Mouse (Mus musculus) testis, postnatal 10 days (tissue): ENCODE measurements around the gene Atf2.
"Not testable (repeated sequence)": the region's sequence is repeated elsewhere in the genome, so short reads cannot be mapped to it uniquely, and the experiment has no call there.

Experiments
- DNase-seq: peaks from one replicate; pipeline ENCODE4 v3.0.0; 2021; ENCODE audit warnings: low spot score

Atf2 gene

DNA sequence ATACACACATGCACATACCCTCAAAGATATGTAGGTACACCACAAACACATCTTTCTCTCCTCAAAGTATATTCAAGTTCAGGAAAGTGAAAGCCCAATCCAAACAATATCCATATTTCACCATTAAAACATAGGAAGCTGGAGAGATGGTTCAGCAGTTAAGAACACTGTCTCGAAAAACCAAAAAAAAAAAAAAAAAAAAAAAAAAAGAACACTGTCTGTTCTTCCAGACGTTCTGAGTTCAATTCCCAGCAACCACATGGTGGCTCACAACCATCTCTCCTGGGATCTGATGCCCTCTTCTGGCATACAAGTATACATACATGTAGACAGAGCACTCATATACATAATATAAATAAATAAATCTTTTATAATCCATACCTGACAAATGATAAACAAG is 6.4 kb downstream of the Atf2 start:
- DNase-seq: no peak

DNA sequence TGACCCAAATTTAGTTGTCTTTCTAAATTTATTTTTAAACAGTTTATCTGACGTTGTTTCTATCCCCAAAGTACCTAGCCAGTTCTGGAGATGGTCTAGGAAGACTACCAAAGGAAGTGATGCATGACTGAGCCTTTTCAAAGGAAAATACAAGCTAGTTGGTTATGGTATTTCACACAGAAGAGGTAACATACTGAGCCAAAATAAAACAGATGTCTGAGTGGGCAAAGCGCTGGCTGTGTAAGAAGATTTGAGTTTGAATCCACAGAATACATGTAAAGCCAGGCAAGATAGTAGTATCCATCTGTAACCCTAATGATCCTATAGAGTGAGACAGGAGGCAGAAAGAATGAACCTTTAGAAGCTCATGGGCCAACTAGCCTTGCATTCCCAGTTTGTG is 14.5 kb downstream of the Atf2 start:
- DNase-seq: no peak

DNA sequence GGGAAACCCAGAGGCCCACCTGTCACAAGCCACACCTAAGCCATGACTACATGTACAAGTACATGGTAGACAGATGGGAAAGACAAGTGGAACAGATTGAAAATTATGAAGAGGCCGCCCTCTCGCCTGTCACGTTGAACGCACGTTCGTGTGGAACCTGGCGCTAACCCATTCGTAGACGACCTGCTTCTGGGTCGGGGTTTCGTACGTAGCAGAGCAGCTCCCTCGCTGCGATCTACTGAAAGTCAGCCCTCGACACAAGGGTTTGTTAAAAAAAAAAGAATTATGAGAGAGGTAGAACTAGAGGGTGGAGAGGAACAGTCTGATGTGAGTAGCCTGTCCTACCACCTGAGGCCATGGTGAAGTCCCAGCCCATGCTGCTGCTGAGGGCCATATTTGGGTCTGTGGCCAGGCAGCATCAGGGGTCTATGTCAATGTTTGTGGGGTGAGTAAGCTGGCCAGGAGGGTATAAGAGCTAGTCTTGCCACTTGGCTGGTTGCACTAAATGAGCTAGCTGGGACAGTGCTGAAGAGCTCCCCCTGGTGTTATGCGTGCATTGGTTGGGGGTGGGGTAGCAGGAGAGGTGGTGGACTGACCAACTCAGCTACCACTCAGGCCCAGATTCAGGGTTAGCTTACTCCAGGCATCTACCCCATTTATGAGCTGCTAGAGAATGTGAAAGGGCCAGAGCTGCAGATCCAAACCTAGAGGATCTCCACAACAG is 24.5 kb downstream of the Atf2 start:
- peak; percentile 63 for DNase-seq

DNA sequence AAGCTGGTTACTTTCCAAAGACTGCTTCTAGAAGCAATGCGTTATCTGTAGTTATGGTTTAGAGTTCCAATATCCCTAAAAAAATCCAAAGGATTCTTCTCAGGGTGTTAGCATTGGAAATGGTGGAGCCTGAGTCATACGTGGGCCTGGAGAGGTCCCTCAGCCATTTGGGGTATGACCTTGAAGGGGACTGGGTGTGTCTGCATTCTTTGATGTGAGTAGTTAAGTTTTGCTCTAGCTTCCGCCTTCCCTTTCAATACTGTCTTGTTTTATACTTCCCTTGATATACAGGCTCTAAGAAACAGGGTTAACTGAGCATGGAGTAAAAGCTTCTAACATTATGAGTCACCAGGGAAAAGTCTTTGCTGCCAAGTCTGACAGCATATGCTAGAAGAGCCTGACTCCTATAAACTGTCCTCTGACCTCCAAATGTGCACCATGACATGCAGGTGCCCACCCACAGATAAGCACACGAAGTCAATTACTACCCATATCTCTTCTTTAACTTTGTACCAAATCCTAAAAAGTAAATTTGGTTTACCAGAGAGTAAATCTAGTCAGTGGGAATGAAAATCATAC is 32.3 kb downstream of the Atf2 start:
- no peak for DNase-seq

DNA sequence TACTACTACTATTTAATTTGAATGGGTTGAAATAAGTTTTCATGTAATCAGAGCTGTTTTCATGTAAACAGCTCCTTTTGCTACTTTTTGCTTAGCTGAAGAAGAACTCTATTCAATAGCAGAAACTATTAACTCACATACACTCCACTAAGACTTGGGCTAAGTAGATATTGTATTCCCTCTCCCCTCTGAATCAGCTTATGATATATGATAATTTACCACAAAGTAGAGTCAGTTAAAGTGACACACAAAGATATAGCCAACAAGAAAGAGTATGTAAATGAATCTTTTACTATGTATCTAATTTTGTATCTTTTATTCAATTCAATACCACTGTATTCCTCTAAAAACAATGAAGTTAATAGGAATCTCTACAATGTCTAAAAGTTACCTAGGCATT is 35.1 kb downstream of the Atf2 start:
- no peak for DNase-seq

DNA sequence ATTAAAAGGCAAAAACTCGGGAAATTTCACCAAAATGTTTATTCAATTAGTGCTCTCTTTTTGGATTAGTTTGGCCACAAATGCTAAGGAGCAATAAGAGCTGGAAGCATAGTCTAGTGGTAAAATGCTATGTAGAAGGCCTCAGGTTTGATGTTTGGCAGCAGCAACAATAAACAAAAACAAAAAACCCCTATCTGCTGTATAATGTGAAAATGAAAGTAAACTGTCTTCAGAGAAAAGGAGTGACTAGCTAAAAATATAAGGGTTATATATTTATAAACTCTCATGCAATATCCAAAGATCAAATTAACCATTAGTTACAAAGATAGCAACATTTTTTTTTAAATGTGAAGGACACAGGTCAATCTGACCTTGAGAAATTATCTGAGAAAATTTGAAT is 36.2 kb downstream of the Atf2 start:
- no peak for DNase-seq

DNA sequence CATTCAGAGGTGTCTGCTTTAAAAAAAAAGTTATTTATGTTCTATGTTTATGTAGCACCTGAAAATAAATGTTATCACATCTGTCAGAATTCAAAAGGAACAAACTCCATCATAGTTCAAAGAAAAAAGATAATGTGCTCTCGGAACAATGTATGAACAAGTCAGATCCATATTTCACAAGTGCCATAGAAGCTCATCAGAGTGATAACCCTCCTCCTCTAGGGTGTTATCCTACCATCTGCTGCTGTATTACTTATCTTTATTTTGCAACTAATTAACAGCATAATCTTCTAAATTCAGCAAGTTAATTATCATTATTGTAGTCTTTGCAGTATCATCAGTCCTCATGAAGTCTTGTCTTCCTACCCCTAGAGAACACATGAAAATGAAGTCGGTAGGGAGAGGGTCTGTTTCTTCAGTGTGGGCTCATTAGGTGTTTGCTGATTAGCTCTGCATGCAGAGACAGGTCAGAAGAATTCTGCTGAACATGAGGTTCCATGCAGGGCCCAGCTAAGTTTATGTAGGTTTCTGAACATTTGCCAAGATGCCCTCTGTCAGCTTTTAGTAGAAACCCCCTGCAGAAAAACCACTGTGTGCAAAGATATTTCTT is 57.9 kb downstream of the Atf2 start:
- no peak for DNase-seq

DNA sequence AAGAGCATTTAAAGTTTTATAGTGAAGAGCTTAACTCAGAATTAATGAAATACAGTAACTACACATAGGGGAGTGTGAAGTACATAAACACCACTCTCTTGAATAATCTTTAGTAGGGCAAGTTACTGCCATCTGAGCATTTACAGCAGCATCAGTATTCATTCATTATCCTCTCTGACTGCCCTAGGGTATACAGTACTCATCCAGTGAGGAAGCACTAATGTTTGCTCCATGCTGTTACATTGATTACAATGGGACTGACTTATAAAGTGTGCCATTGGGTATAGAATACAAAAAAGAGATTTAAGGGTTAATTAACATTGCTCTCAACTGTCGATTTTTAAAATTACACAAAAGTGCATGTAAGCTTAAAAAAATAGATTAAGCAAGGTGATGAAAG is 59.2 kb downstream of the Atf2 start:
- no peak for DNase-seq

DNA sequence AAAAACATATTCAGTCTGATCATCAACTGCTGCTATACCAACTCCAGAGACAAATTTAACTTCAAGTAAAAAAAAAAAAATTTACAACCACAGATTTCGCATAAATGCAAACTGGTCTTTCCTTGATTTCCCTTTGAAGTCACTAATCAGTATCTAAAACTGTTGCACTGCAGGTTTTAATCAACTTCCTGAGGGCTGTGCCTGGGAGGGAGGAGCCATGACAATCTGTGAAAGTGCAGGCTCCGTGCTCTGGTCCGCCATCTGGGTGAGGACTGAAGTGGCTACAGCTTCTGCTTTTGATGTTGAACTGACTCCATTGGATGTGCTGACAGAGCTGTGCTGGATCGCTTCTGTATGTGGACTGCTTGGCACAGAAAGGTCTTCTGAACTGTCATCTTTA is 73.7 kb downstream of the Atf2 start:
- DNase-seq: no peak

DNA sequence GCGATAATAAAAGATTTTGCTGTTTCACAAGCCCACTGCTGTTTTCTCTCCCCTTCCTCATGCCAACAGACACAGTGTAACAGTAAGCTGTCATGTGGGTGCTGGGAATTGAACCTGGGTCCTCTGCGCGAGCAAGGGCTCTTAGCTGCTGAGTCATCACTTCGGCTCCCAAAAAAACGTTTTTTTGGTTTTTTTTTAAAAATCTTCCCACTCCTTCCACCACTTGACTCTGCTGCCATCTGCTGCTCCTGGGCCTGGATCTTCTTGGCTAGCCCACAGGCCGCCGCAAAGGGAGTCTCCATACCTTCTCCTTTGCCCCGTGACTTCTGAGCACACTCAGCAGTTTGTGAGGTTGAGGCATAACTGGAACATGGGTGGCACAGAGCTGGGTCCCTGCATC is 84.8 kb downstream of the Atf2 start:
- DNase-seq: no peak

DNA sequence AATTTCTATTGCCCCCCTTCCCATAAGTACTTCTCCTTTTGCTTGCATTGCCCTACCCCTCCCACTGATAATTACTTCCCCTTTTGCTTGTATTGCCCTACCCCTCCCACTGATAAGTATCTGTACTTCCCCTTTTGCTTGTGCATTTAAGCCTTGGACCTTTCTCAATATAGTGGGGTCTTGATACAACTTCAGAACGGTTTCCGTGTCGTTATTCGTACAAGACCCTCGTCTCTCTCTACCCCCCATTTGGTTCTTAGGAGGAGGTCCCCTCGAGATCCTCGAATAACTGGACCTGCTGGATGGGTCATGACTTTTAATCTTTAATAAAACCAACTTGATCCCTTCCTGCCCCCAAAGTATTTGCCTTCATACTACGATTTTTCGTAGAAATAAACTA is 92.3 kb downstream of the Atf2 start:
- DNase-seq: not testable (repeated sequence)

DNA sequence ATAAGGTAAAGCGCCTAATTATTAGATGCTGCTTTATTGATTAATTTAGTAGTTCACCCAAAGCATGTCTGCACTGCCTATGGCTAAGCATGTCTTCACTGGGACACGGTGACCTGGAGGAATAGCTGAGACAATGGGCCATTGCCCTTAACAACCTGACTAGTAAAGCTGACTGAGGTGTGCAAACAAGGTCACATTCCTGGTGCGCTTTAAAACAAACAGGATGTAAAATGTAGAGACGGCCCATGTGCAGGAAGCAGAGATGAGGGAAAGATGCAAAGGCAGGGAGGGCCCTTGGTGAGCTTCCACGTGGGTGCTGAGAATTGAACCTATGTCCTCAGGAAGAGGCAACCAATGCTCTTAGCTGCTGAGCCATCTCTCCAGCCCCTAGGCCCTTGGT is 93.7 kb downstream of the Atf2 start:
- DNase-seq: no peak

DNA sequence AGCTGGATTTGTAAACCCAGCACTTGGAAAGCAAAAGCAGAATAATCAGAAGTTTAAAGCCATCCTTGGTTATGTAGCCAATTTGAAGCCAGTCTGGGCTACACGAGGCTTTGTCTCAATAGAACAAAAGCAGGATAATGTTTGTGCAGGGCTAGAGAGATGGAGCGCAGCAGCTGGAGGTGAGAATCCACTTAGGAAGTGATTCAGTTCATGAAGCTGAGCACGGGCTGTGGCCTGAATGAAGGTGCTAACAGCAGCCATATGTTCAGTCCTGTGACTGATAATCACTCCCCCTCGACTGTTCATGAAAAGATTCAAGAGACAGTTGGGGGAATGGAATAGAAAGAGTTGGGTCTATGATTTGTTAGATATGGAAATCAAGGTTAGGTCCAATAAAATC is 94.3 kb downstream of the Atf2 start:
- DNase-seq: no peak

DNA sequence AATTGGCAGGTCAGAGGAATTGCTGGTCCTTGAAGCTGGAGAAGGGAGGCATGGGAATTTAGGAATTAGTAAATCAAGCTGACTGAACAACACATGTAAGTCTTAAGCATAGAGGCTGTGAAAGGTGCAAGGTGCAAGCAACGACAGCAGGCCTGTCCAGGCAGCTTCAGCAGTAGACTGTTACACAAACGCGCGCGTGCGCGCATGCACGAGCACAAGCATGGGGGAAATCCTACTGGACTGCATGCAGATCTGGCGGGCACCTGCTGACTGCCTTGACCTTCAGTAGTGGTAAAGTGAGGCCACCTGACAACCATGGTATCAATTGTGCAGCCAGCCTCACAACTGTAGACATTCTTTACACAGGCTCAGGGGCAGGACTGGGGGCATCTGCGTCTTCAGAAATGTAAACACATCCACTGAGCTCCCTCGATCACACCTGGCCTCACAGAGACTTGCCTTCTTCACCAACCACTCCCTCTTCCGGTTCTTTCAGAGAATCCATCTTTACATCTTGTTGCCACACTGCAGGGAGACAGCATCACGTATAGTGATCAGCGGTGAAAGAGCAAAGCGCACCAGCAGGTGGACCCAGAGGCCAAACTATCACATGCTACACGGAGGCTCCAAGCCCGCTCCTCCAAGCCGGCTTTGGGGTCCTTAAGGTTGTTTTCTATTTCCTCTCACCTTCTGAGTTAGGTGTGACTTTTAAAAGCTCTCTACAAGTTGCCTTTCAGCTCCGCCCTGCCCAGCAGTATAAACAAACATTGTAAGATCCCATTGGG is 100.4 kb downstream of the Atf2 start:
- peak; percentile 49 for DNase-seq

DNA sequence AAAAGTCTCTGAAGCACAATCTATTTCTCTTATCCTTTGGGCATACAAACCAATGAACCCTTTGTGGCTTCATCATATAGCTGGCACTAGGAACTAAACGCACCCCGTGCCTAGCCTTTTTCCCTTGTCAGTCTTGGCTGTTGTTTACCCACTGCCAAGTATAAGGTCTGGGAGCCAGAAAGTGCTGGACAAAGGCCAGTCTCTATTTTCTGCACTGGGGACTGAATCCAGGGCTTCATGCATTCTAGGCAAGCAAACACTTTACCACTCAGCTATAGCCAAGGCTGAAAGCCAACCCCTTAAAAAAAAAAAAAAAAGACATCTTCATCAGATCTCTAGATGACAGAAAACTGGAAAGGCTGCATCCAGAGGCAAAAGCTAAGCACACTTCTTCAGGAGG is 102.1 kb downstream of the Atf2 start:
- no peak for DNase-seq

DNA sequence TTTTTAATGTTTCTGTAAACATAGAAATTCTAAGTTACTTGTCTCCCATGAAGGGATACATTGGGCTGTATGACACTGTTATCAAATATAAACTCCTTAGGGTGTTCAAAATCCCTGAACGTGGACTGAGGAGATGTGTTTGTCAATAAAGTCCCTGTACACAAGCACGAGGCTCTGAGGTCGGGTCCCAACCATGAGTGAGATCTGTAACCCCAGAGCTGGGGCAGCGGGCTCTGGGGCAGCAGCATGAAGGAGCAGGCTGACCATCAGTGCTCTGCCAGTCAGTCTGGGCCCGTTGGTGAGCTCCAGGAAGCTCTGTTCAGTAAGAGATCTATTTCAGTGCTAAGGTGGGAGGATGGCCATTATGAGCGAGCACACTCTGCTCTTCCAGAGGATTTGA is 104.0 kb downstream of the Atf2 start:
- DNase-seq: no peak

DNA sequence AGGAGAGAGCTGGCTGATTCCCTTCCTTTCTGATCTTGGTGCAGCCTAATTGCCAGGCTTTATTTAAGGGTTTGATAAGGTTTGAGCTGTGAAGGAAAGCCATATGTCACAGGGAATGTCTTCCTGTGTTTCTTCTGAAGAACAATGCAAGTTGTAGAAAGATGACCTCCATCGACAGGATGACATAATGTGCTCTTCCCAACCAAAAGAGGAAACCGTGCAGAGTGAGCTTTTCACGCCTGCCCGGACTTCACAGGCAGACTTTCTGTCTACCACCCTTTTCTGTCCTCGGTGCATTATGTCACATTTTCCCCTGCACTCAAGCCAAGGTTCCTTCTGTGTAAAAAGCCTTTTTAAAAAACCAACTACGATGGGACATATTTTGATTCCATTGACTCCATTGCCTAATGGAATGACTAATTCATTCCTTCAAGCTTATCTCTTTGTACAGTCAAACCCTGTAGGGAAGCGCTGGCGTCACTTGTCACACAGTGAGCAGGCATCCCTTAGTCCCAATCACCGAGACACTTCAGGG is 110.0 kb downstream of the Atf2 start:
- no peak for DNase-seq

DNA sequence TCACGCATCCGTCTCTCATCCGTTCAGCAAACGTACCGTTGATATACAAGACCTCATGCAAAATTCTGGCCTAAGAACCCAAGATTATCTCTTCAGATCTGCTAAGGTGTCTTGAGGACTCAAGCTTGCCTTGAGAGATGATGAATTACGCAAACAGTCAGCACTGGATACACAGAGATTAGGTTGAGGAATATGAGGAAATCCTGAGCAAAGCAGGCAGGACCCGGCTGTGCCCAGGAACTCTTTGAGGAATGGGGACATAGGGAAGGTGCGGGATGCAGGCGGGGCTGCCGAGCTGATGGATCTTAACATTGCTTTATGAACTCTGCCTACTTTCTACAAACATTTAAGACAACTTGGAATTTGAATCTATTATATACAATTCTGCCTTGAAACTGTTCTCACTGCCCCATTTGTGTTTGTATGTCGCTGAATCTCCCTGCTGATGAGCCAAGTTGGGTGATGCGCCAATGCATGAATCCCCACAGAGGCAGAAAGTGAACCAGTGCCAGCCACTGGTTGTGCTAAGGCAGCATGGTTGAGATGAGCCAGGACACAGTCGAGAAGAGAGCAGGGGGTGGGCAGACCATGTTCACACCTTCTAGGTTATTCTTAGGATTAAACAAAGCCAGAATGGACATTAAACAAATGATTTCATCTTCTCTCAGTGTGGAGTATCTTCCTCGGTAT is 112.0 kb downstream of the Atf2 start:
- no peak for DNase-seq

DNA sequence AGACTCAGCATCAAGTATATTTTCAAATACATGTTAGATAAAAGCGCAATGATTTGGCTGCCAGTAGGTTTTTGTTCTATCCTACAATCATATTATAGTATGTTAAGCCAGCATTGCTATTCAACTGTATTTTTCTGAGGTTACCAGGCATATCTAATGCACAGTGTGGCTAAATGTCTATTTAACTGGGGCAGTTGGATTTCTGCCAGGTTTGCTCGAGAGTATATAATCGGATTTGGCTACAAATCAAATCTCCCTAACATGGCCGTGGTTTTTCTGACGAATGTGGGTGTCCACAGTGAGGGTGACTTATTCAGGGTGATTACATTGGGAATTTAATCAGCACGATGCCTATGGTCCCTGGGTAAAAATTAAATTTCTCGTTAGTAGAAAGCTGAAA is 112.6 kb downstream of the Atf2 start:
- no peak for DNase-seq

DNA sequence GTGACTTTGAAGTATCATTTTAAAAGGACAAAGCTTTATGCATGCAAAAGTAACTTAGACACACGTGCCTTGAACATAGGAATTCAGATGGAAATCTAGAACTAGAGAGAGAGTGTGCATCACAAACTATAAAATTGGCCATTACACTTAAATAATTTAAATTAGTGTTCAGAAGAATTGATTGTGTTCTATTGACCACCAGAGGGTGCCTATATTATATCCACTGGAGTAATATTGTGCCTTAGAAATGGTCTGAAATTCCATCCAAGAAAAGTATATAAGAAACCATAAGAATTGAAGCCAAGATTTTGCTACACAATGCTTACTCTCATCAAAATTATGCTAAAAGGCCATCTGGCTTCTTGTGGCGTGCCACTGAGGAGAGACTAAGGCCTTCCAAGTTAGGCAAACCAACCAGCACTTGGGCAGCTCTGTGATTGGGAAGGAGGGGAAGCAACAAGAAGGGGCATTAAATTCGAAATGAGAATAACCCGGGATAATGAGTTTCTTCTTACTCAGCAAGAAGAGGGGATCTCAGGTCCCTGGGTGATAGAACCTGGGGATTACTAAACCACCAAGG is 113.3 kb downstream of the Atf2 start:
- DNase-seq: no peak

DNA sequence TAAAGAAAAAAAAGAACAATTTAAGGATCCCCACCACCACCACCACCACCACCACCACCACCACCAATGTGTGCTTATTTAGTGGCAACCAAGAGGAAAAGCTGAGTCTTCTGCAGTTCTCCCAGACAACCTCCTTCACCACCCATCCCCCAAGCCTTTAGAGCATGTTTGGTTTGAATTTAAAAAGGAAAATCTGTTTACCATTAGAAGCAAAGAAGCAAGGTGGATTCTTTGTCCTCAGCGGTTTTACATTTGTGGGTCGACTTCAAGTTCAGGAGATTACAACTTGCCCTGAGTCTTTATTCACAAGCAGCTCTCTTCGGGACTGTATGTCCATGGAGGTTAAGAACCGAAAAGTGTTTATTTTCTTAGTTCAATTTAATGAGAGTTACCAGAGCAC is 115.5 kb downstream of the Atf2 start:
- no peak for DNase-seq
